Mouse (Mus musculus): ENCODE measurements at regions not wholly inside any gene's neighbourhood (a gene's known extent, or its start where the extent isn't known, plus 50 kb on each side); places are given as distances from the start of the nearest gene placed in this dataset.

DNA sequence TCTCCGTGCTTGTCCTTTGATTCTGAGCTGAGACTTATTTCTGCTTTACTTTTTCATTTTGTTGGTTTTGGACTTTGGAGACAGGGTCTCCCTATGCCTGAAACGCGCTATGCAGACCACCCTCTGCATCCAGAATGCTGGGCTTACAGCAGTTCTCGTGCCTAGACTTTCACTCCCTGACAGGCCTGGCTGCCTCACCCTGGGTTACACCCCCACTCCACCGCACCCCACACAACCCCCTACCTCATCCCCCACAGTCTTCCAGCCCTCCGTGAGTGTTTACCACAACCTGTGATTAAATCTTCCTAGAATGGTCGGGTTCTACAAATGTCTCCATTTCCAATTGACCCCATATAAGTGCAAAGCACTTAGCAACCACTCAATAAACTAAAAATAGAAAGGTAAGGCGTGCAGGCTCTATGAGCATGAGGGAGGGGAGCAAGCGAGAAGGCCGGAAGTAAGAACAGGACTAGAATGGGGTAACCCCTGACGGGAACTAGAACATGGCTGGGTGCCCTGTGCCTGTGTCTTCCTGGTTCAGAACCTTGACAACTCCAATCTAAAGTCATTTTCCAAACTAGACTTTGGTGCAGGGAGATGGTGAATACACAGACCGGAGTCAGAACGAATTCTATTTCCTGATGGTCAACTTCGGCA lies 131.2 kb upstream of the Lef1 start:
- no peak for DNase-seq (ENCODE audit: low spot score in 2 of 2)

DNA sequence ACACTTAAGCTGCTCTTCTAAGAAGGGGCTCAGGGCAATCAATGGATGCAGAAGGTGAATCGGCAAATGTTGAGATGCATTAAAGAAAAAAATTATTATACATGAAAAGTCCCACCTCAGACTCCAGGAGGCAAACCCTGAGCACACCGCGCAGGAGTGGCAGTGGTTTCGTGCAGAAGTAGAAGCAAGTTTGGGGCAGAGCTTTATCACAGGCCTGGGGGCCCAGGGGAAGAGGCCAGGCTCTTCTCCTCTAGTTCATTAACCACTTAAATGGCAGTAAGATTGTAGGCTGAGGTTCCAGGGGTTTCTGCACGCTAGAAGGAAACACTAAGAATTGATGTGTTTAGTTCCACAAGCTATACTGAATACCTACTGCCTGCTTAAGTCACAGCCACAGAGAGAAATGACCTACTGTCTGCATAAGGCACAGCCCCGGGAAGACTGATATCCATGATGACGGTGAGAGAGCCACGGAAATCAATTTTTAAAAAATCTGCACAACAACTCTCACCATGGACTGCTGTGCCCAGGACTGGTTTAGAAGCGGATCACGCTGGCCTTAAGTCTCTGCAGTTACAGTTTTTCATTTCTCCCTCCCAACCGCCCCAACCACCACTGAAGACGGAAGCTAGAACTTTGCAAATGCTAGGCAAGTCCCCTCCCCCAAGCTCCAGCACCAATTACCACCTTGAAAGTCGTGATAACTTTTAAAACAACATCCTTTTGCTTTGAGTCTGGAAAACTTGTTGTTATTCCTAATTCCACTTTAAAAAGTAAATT lies 132.2 kb upstream of the Lef1 start:
- no peak for DNase-seq (ENCODE audit: low spot score in 2 of 2)

DNA sequence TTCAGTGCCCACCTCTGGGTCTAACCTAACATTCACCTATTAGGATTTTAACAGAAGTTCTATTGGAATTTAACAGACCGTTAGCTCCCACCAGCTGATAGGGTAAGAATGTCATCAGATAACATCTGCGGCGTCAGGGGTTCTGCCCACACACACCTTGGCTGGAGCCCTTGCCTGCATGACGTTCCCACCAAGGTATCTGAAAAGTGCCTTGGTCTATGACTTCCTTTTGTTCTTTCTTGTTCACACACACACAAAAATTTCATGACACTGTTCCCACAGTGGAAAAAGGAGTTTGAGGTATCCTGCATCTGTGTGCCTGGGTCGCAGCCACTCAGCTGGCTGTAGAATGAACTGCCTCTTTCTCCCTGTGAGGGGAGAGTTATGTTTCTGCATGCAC lies 134.1 kb upstream of the Lef1 start:
- no peak for DNase-seq (ENCODE audit: low spot score in 2 of 2)

DNA sequence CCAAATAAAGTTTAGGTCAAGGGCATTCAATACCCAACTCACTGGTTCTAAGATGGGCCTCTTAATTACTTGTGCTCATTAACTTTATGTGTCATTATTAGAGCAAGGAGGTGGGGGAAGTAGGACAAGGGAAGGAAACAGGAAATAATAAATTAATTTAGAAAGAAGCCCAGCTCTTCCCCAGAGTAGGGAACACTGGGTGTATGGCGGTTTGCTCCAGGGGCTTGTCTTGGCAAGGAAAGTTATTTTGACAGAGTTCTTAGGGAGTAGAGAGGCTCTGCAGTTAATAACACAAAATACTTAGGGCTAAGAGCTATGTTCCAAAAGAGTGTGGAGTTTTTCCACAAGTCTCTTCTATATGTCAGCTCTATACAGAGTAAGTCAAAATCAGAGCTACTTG lies 135.0 kb upstream of the Lef1 start:
- no peak for DNase-seq (ENCODE audit: low spot score in 2 of 2)

DNA sequence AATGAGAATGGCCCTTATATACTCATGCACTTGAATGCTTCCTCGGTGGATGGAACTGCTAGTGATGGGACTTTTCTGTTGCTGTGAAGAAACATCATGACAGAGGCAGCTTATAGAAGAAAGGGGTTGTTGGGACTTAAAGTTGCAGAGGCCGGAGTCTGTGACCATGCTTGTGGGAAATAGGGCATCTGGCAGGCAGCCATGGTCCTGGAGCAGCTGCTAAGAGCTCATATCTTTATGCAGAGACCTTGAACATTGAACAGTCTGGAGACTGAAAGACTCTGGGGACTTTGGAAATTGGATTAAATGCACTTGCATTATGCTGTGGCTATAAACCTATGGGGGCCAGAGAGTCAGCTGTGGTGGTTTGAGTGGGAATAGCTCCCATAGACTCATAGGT lies 138.1 kb upstream of the Lef1 start:
- no peak for DNase-seq (ENCODE audit: low spot score in 2 of 2)

DNA sequence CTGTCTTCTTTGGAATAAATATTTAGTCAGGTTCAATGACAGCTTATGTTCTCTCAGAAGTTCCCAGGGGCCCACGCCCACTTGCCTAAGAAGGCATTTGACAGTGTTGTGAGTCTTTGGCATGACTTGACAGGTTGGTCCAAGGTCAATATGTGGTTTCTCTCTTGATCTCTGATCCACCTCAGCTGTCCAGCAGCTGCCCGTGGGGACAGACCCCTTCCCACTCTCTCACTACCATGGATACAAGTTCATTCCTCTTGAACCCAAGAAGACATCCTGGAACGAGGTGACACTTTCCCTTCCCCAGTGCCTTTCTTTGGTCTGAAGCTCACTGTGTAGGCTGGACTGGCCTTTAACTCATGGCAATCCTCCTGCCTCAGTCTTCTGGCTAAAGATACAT lies 145.0 kb upstream of the Lef1 start:
- no peak for DNase-seq (ENCODE audit: low spot score in 2 of 2)

DNA sequence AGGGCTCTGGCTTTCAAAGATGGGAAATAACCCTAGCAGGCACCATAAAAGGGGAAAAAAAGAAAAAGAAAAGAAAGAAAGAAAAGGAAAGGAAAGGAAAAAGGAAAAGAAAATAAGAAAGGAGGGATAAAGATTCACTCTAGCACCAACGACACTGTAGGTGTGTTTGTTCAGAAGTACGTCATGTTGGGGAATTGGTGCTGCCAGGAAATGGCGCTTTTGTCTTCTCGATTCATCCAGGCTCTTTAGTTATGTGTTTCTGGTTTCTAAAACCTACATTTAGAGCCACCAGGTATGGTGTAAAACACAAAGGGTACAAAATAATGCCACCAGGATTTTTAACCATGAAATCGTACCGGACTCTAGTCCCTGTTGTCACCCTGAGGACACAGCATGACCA lies 146.2 kb upstream of the Lef1 start:
- DNase-seq (ENCODE audit: low spot score in 2 of 2): no peak

DNA sequence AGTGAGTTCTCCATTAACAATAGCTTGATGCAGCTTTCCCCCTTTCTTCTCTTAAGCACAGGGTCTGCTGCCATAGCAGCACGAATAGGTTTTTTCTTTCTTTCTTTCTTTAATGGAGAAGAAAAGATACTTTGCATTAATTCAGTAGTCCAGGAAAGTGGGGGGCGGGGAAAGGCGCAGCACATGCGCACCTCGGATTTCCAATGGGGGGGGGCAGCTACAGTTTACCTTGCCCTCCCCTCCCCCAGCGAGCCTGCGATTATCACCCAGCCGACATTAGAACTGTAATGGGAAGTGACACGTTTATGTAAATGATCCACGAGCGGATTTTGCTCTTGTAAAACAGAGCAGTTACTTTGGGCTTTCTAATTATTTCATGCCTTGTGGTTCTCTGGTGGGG lies 146.6 kb upstream of the Lef1 start:
- no peak for DNase-seq (ENCODE audit: low spot score in 2 of 2)

DNA sequence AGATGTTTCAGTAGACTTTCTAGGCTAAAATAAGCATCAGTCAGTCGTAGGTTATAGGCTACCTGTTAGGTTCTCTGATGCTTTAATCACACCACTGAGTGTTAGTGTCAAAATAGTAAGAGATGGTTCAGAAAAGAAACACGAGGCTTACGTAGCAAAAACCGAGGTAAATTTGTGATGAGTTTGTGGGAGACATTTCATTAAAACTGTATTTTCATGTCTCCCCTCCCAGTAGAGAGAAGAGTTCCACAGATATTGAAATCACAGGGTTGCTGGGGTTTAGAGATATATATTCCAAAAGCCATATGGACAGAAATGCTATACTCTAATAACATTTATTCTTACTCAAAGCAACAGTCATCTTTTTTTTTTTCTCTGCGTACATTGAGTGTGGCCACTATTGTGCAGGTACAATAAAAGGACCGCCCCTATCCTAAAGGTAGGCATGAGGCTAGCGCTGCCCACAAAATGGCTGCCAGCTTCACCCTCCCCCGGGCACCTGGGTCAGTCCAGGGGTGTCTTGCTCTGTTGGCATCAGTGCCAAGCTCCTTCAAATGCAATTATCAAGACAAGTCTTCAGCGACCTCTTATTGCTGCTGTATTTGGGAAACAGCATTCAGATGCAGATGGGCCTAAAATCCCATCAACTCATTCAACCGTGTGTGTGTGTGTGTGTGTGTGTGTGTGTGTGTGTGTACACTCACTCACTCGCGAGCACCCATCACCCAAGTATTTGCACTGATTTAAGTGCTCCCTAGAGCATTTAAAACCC lies 147.4 kb upstream of the Lef1 start:
- DNase-seq (ENCODE audit: low spot score in 2 of 2): no peak

DNA sequence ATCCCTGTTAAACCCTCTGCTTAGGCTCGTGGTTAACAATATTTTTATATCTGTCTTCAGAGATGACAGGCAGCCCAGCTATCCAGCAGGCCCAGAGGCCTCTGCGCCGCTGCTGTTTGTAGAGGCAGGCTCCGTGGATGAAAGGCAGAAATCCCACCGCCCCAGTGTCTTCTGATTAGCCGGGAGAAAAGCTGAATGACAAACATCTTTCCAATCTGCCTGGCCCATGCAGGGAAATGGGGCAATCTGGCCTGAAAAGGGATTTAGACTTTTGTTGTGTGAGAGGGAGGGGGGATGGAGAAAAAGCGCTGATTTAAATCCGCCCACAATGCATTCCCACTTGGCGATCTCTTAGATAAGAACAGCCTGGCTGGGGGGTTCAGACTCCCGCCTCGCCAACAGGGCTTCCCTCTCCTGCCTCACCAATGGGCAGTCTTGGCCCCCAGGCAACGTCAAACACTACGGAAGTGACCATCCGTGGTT lies 148.1 kb upstream of the Lef1 start:
- no peak for DNase-seq (ENCODE audit: low spot score in 2 of 2)

DNA sequence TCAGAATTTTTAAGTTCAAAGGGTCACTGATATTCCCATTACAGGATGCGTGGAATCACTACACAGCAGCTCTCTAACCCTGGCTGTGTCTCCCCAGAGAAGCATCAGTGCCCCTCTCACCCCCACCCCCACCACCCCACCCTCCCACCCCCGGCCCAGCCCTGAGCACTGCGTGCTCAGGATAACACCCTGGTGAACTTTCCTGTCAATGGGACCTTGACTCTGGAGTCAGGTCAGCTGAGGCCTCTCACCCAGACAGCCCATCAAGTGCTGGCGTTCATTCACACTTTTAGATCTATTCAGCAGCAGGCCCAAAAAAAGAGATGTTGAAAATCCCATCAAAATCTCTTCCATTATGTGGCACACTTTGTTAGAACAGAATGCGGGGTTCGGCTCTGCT lies 148.6 kb upstream of the Lef1 start:
- DNase-seq (ENCODE audit: low spot score in 2 of 2): no peak

DNA sequence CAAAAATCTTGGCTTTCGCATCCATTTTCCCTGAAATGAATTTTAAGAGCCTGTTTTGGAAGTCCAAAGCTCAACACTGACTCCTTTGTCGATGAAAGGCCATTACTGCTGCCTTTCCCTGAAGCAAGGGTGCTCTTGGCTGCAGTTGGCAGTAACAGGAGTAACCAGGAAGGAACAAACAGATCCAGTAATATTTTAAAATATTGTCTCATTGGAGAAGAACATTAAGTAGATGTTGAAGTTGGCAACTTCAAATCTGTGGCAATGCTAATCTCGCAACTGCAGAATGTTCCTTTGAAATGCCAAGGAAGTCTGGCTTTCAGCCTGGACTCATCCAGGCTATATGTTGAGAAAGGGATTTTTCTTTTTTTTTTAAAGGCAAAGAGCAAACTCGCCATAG lies 154.3 kb upstream of the Lef1 start:
- no peak for DNase-seq (ENCODE audit: low spot score in 2 of 2)

DNA sequence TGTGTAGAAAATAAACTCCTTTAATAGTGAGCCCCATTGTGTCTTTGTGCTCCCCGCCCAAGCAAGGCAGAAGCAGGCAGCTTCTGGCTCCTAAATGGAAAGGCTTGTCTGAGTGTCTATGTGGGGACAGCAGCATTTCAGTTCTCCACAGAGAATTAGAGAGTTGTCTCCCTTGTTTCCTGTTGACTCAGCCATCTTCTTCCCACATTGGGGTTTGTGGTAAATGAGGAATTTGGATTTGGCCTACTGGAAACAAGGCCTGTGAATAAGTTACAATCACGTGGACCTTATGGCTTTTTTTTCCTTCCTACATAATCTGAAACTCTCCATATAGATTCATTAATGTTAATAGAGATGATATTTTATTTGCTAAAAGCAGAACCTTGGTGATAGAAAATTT lies 158.9 kb upstream of the Lef1 start:
- no peak for DNase-seq (ENCODE audit: low spot score in 2 of 2)

DNA sequence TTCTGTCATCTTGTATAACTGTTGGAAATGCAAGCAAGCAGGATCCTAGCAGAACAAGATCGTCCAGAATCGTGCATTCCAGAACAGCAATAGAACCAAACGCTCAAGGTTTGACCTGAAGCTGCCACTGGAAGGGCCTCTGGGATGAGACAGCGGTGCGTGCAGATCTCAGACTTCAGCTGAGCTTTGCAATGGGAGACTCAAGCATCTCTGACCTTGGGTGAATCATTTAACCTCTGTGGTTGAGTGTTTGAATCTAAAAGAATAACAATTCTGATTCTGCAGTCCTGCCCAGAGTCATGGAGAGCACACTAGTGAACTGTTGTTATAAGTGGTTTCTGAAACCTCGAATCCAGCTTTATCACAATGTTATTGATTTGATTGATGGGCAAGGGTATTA lies 159.4 kb upstream of the Lef1 start:
- DNase-seq (ENCODE audit: low spot score in 2 of 2): no peak

DNA sequence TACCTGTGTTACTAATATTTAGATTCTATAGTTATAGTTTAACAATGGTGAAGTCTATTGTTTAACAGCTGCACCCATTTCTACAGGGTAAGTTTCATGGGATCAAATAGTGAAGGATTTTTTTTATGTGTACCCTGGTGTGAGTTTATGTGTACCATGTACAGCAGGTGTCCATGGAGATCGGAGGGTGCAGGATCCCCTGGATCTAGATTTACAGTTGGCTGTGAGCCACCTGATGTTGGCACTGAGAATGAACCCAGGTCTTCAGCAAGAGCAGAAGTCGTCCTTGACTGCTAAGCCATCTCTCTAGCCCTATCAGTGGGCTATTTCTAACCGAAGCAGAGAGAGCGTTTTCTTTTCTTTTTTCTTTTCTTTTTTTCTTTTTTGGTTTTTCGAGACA lies 162.4 kb upstream of the Lef1 start:
- no peak for DNase-seq (ENCODE audit: low spot score in 2 of 2)

DNA sequence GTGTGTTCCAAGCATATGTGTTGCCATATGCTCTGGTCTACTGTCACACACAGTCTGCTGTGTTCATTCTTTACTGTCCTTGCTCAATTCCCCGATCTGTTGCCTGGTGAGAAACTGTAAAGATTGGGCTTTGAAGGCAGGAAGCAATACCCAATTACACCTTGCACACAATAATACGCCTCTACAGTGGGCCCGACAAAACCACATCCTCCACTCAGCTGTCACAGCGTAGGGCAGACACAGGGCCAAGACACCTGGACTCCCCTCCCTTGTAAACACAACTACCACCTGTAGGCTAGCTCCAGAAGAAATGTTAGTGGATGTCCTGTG lies 163.0 kb upstream of the Lef1 start:
- DNase-seq (ENCODE audit: low spot score in 2 of 2): no peak

DNA sequence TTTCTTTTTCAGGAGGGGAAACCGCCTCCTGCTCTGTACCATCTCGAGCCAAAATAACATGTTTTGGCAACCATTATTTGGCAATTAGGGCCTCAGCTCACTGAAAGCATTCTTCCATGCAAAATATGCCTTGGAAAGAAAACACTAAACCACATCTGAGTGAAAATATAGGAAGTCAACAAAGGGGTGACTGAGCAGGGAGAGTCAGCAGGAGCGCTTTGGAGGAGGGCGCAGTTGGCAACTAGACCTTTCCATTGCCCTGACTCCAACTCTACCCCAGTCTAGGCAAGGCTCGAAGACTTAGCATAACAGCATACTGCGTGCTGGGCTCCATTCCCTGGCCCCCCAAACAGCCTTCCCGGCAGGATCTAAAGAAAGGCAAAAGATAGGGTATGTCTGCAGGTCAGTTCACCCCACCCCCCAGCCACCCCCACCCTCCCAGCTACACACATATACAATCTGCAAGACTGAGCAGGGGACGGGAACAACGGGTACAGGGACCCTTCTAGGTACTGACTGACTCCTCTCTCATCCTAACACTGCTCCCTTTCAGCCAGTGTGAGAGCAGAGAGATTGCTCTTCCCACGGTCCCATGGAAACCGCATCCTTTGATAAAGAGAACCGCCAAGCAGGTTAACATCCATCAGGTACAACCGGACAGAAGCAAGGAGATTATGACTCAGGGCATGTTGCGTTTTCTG lies 163.5 kb upstream of the Lef1 start:
- no peak for DNase-seq (ENCODE audit: low spot score in 2 of 2)

DNA sequence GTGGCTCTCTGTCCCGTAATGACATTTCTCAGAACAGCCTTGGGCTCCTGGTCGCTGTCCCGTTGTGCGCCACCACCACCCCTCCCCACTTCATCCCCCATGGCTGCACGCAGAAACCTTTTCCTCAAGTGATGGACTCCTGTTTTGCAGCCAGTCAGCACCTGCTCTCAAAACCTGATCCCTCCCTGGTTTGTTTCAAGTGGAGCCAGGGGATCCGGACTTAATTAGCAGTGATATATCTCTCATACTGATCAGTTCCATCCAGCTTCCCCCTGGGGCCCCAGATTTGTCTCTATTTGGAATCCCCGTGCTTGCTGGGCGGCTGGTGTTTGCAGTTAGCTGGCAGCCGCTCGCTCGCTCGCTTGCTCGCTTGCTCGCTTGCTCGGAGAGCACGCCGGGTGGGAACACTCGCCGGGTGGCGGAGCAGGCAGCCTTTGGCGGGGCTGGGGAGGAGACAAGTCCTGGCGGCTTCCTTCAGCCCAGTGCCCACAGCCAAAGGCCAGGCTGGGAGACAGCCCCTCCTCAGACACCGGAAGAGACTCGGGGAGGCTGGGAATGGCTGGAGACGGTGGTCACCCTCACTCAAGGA lies 164.3 kb upstream of the Lef1 start:
- peak in 1 of 2 experiments; percentile 21 for DNase-seq (ENCODE audit: low spot score in 2 of 2)

DNA sequence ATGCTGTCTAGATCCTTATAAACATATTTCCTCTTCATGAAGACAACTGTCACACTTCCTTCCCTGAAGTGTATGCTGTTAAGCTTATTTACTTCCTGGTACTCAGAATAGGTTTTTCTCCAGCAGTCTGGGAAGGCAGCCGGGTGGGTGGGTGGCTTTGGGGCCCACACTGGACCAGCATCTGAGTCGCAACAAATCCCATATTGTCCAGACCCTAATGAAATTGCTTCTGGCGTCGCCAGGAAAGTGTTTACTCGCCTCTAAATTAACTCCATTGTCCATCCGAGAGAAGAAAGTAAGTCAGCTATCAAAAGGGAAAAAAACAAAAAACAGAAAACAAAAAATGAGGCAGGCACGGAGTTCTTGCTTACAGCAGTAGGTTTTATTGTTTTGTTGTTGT lies 164.9 kb upstream of the Lef1 start:
- no peak for DNase-seq (ENCODE audit: low spot score in 2 of 2)

DNA sequence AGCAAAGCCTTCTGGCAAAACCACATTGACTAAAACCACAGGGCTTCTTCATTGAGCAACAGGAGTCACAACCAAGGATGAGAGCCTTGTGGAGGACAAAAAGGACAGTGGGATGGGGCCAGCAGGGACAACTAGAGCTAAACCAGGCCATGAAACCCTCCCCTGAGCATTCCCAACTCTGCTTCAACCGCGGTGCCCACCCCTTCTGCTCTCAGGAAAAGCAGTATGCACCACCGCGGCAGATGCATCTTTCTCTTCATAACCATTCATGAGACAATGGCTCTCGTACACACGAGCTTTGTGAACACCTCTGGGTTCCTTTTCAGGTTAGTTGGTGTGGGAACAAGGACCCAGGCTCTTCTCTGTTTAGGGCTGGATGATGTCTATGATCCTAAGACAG lies 166.0 kb upstream of the Lef1 start:
- DNase-seq (ENCODE audit: low spot score in 2 of 2): no peak

DNA sequence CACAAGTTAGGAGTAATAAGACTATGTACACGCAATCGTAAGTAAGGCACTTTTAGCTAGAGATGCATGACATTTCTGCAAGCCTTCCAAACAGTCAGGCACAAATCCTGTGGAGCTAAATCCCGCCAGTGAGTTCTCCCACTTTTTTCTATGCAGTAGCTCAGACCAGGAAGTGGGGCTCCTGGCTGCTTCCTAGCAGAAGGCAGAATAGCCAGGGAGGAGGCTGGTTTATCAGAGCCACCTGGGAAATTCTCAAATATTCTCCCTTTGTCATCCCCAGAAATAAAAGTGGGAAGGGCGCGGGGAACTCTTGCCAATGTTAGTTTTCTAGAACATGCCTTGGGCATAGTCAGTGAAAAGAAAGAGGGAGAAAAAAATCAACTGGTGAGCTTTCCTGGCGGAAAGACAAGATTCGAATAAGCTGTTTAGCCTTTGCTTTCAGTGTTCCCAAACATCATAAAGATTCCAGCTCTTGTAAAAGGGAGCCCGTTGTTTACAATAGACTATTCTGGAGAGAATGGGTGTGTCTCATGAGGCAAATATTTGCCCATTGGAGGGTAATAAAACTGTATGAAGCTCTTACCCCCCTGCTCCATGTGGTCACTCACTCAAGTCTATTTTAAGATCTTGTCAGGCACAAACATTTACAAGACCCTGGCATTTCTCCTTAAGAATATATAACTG lies 167.2 kb upstream of the Lef1 start:
- DNase-seq (ENCODE audit: low spot score in 2 of 2): no peak

Measured in adrenal gland, postnatal 4 days (tissue).